Mouse (Mus musculus) thymus, adult 2 months (tissue): ENCODE data around the gene Ppp1r9a.

ENCODE experiments used
- CTCF ChIP-seq: fragments of 200-500 bp; IDR thresholded peaks from 2 replicates; pipeline ENCODE4 v1.5.1; 2012; ENCODE audit warnings: mild to moderate bottlenecking, control low read depth, low read length, moderate library complexity, borderline replicate concordance; ENCODE audit not compliant: control insufficient read depth, poor library complexity, insufficient read depth; ENCODE audit errors: extremely low read depth
- POLR2A ChIP-seq: fragments of 200-500 bp; IDR thresholded peaks from 2 replicates; pipeline ENCODE4 v1.6.1; 2012; ENCODE audit warnings: mild to moderate bottlenecking, low read length, control low read depth, moderate library complexity; ENCODE audit not compliant: control insufficient read depth, poor library complexity, insufficient read depth; ENCODE audit errors: extremely low read depth

- TF ChIP-seq CTCF (no peak), POLR2A (no peak)
Observed at GRCm38 (mm10) chr6:4953028-4953719, 50.5 kb downstream of the Ppp1r9a start.
